Mouse (Mus musculus) CD4-positive, CD25-positive, alpha-beta regulatory T cell, adult 4 months (primary cell): ENCODE measurements around the gene Rps6ka2. TPM values are rescaled to one million over a fixed set of nuclear protein-coding genes. Genes with fewer than 3 reads are reported as not detected.
"Not testable (repeated sequence)": the region's sequence is repeated elsewhere in the genome, so short reads cannot be mapped to it uniquely, and the experiment has no call there.

Experiments
- ATAC-seq: one replicate; pipeline ENCODE4 v1.8.0; 2017
- polyA plus RNA-seq, 2 experiments: library from polyadenylated mRNA; unstranded; fragments of 100-300 nt; shearing (Covaris generic); gene quantifications; one replicate each; pipeline ENCODE4 v1.2.1; 2017

Rps6ka2 gene
- polyA plus RNA-seq, 2 experiments from 2014 or later = 0.58 to 0.87 TPM

GRCm38 (mm10) chr17:7270506-7270905 is 100.6 kb downstream of the Rps6ka2 start:
- no peak for ATAC-seq

- ATAC-seq = no peak
Observed at GRCm38 (mm10) chr17:7271522-7272134, 101.7 kb downstream of the Rps6ka2 start.

GRCm38 (mm10) chr17:7273054-7273453 is 103.1 kb downstream of the Rps6ka2 start:
- ATAC-seq = no peak

DNA sequence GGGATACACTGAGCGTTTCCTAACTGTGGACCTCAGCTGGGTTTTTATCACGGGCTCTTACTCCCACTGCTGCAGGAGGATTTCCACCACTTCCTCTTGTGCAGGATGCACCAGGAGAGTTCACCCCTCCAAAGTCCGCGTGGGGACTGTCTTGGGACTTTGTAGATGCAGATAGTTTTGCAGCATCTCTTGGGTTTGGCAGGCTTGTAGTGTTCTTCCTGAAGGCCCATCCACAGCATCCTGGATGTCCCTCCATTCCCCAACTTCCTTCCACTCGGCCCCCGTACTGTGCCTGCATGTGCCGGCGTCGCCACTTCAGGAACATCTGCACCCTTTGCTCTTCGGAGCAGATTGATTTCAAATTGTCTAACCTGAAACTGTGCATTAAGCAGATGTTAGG is 103.9 kb downstream of the Rps6ka2 start:
- ATAC-seq = no peak

GRCm38 (mm10) chr17:7278702-7279242 is 108.9 kb downstream of the Rps6ka2 start:
- no peak for ATAC-seq

- ATAC-seq = no peak
Observed at GRCm38 (mm10) chr17:7279251-7279650, 109.3 kb downstream of the Rps6ka2 start.

GRCm38 (mm10) chr17:7284297-7284910 is 114.5 kb downstream of the Rps6ka2 start:
- ATAC-seq = no peak

DNA sequence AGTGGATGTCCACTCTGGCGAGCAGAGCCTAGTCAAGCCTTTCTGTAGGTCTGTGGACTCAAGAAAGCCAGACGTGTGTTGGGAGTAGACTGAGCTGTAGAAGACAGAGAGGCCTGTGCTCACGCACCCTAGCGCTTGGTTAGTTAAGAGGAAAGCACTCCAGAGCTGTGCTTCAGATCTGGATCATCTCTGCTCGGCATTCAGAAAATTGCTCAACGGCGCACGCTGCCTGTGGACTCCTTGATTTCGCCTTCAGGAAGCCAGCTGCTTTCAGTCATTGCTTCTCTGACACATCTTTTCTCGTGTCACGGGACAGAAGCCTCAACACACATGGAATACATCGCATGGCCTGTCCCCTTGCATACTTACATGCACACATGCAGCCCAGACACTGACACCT is 115.4 kb downstream of the Rps6ka2 start:
- no peak for ATAC-seq

- ATAC-seq = no peak
Observed at GRCm38 (mm10) chr17:7286422-7287050, 116.6 kb downstream of the Rps6ka2 start.

DNA sequence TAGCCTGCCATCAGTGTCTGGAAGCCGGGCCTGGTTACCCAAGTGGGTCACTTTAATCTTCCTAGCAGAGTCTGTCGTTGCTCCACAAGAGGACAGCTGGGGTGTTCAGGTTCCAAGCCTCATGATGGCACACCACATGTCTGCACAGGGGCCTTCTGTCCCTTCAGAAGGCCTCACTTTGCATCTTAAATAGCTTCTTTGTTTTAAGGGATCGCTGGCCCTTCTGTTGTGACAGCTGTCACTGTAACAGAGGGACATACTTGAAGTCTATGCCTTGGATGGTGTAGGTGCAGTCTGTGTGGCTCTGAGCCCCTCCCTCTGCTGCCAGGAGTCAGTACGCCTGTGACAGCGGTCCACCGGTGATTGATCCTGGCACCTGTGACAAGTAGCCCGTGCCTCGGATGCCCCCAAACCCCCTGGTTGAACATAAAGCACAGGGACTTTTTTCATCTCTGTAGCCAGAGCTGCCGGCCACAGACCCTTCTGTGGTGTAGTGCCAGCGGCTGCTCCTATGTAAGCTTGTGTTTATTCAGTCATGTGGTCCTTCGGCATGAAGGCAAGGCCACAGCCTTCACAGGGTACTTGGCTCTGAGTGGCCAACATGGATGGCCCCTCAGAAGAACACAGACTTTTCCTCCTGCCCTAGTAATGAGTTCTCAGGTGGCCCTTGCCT is 122.2 kb downstream of the Rps6ka2 start:
- no peak for ATAC-seq

DNA sequence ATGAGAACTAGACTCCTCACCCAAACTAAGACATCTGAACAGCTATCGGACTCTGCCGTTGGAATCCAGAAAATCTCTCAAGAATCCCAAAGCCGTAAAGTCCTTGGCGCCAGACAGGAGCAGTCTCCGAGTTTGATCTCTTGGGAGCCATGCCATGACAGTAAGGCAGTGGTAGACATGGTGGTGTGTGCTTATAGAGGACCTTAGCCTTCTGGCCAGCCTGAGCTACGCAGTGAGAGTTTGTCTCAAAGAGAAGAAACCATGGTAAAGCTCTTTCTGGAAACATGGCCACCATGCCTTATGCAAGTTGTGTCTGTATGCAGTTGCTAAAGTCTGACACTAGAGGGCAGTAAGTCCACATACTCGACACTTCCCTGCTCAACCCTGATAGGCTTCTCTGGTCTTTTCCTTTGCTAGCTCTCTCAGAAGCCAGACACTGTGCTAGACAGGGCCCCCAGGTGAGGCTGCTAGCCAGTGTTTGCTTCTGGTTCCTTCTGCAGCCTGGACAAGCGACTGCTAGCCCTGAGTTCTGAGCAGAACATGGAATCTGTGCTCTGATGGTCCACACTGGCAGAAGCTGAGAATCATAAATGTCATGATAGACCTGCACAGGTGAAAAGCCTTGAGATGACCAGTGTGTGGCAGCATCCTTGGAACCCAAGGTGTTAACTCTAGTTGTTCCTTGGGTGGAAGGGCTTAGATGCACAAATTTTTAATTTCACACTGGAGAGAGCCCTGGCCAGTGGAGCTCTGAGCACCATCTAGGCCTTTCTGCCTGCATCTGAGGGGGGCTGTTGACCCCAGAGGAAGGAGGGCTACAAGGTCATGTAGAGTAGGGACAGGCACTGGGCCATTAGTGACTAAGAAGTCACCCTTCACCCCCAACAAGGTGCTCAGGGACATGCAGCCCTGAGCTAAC is 136.6 kb downstream of the Rps6ka2 start:
- ATAC-seq = peak; percentile 45

DNA sequence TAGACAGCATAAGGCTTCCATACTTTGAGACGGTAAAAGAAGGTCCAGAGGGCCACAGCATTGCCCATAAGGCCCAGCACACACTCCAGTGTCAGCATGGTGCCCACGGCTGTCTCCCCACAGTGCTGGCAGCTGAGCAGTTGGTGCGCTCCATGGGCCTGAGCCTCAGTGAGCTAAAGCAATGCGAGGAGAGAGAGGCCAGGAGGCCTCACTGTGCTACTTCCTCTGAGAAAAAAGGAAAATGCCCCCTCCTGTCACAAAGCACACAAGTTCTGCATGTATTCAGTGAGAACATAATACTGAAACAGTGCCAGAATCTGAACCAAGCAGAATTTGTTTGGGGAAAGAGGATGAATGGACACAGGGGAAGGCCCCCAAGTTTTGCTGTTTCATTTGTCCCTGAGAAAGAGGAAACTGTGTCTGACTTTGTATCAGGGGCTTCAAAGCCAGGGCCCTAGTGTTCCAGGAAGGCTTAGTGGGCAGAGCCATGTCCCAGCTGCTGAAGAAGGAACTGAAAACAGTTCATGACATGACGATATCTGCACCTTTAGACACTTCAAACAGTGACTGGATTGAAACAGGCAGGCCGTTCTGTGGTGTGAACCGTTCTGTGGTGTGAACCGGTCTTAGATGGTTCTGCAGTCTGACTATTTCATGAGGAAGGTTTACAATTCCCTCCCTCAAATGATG is 145.9 kb downstream of the Rps6ka2 start:
- not testable (repeated sequence) for ATAC-seq

DNA sequence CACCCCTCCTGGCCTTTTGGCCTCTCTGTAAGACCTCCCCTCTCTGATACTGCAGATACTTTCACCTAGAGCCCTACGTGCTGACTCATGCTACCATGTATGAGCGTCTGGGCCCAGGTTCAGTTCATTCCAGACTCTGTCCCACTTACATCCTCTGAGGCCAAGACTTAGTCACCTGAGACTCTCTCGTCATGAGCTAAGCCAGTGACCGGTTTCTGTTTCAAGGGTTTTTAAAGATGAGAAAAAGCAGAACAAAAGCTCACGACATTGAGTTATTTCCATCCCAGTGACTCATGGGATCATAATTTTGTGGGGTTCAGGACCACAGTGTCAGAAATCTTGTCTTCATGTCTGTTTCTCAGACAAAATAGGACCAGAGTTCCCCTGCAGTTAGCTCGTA is 149.9 kb downstream of the Rps6ka2 start:
- ATAC-seq = not testable (repeated sequence)

GRCm38 (mm10) chr17:7324346-7324745 is 154.4 kb downstream of the Rps6ka2 start, which contains the start of gene Tcp10a:
TSS of gene Tcp10a (plus strand) at chr17:7324646.
- not testable (repeated sequence) for ATAC-seq

- not testable (repeated sequence) for ATAC-seq
Observed at GRCm38 (mm10) chr17:7326415-7326814, 156.5 kb downstream of the Rps6ka2 start.

DNA sequence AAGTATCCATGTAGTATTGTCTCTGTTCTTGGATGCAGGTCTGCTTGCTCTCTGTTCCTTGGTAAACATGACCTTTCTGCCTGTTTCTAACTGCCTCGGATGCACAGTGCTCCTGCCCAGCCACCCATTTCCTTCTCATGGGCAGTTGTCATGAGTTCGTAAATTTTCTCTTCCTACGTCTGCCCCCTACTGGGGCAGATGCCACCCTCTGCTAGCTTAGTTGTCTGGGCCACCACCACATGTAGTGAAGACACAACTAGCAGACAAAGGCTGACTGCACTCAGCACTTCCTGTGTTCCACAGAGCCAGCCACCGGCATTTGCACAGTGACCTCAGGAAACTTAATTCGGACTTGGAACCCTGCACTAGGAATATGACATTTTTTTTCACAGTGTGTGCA is 162.8 kb downstream of the Rps6ka2 start:
- not testable (repeated sequence) for ATAC-seq

- ATAC-seq = not testable (repeated sequence)
Observed at GRCm38 (mm10) chr17:7337381-7337780, 167.5 kb downstream of the Rps6ka2 start.

DNA sequence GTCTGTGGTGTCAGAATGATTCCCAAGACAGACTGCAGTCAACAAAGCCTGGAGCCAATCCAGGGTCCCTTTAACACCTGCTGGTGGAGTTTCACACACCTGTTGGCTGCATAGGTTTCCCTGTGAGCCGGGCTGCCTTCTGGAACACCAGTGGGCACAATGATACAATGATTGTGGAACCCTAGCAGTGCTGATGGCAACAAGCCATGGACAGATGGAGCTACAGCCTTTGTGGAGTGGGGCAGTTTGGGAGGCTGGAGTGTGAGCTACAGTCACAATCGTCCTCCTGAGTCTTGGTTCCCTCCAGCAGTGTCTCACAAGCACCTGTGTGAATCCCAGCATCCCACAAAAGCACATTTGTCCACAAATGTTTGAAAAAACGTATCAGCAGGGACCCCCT is 178.8 kb downstream of the Rps6ka2 start:
- ATAC-seq = not testable (repeated sequence)

- ATAC-seq = not testable (repeated sequence)
Observed at GRCm38 (mm10) chr17:7352596-7352995, 182.7 kb downstream of the Rps6ka2 start, which contains the start of gene Ttll2. TSS of gene Ttll2 (minus strand) at chr17:7352696.
